Mouse (Mus musculus) hindbrain, embryonic 14.5 days (tissue): Measurements from ENCODE around the gene Nell1. TPM values are rescaled to one million over a fixed set of nuclear protein-coding genes. Genes with fewer than 3 reads are reported as not detected.

ENCODE experiments used
- ATAC-seq: fragments of 200-750 bp; cut with Nextera tagmentation; 2 replicates; pipeline ENCODE4 v1.8.0; 2017; ENCODE audit warnings: moderate number of reproducible peaks, mild to moderate bottlenecking, moderate TSS enrichment, moderate library complexity; ENCODE audit not compliant: low FRiP score
- DNase-seq: peaks from one replicate; pipeline ENCODE4 v3.0.0-alpha.2; 2015; ENCODE audit warnings: low spot score
- H3K27ac ChIP-seq: fragments of 300-500 bp; sonication (generic); 2 replicates; pipeline ENCODE4 v1.5.1; 2014; ENCODE audit warnings: mild to moderate bottlenecking, moderate library complexity
- H3K27me3 ChIP-seq: fragments of 300-500 bp; sonication (generic); 2 replicates; pipeline ENCODE4 v1.6.1; 2014; ENCODE audit warnings: mild to moderate bottlenecking, low read length, mixed read lengths; ENCODE audit not compliant: control insufficient read depth, insufficient read depth
- H3K36me3 ChIP-seq: fragments of 300-500 bp; sonication (generic); replicated peaks from 2 replicates; pipeline ENCODE4 v1.6.1; 2014; ENCODE audit not compliant: control insufficient read depth, insufficient read depth
- H3K4me1 ChIP-seq: fragments of 300-500 bp; sonication (generic); replicated peaks from 2 replicates; pipeline ENCODE4 v1.6.1; 2014; ENCODE audit warnings: antibody characterized with exemption, low read length, mixed read lengths; ENCODE audit not compliant: control insufficient read depth, insufficient read depth
- H3K4me2 ChIP-seq: fragments of 300-500 bp; sonication (generic); replicated peaks from 2 replicates; pipeline ENCODE4 v1.6.1; 2014; ENCODE audit warnings: mild to moderate bottlenecking, moderate library complexity
- H3K4me3 ChIP-seq: fragments of 300-500 bp; sonication (generic); replicated peaks from 2 replicates; pipeline ENCODE4 v1.5.1; 2014; ENCODE audit warnings: mild to moderate bottlenecking, low read length
- H3K9ac ChIP-seq: fragments of 300-500 bp; sonication (generic); 2 replicates; pipeline ENCODE4 v1.6.1; 2014
- H3K9me3 ChIP-seq: fragments of 300-500 bp; sonication (generic); 2 replicates; pipeline ENCODE4 v1.6.1; 2016; ENCODE audit warnings: low read length; ENCODE audit not compliant: control insufficient read depth
- WGBS: fragments of 180-500 bp; shearing (Covaris S2); extraction: QIAGEN DNeasy Blood & Tissue Kit; methylation state at CpG from one replicate; pipeline ENCODE4 v1.1.7; 2014; 5-methylcytosine and 5-hydroxymethylcytosine counted together
- polyA plus RNA-seq: library from polyadenylated mRNA; unstranded; fragments of >200 nt; fragmentation: Nextera tagmentation; extraction: Ambion mirVana; gene quantifications from 2 replicates; pipeline ENCODE4 v1.2.1, GENCODE M21; 2014

Nell1 gene
- polyA plus RNA-seq, 1 experiment from 2014 or later: 36.0 TPM

DNA sequence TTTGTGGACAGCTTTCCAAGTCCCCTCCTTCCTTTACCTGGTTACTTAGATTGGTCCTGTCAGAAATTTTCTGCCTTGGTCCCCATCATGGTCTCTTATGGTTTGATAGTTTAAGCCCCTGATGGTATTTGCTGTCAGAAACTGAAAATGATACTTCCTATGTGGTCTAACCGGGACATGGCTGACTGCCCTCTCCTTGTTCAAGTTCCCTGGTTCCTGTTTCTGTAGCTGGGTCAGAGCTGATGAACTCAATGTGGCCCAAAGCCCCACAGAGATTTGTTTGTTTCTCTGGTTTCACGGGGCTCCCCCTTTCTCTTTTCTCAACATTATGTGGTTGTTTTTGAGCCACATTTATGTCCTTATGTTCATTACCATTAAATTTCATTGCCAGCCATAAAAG lies 30.6 kb downstream of the Nell1 start:
- Histone ChIP-seq H3K4me3 (no peak overlapping the region), H3K27me3 (no peaks in the 10 kb centered on the region), H3K4me1 (no peaks in the 10 kb centered on the region), H3K9me3 (0 out of 2 replicates have a peak, but pooled peaks cover 2% of the 10 kb centered on the region), H3K36me3 (no peaks in the 10 kb centered on the region), H3K27ac (no peak overlapping the region), H3K9ac (no peak overlapping the region), H3K4me2 (no peak overlapping the region)
- ATAC-seq: no peak
- DNase-seq: no peak
- WGBS: 81% methylated on average over 2 of the region's 2 CpGs

DNA sequence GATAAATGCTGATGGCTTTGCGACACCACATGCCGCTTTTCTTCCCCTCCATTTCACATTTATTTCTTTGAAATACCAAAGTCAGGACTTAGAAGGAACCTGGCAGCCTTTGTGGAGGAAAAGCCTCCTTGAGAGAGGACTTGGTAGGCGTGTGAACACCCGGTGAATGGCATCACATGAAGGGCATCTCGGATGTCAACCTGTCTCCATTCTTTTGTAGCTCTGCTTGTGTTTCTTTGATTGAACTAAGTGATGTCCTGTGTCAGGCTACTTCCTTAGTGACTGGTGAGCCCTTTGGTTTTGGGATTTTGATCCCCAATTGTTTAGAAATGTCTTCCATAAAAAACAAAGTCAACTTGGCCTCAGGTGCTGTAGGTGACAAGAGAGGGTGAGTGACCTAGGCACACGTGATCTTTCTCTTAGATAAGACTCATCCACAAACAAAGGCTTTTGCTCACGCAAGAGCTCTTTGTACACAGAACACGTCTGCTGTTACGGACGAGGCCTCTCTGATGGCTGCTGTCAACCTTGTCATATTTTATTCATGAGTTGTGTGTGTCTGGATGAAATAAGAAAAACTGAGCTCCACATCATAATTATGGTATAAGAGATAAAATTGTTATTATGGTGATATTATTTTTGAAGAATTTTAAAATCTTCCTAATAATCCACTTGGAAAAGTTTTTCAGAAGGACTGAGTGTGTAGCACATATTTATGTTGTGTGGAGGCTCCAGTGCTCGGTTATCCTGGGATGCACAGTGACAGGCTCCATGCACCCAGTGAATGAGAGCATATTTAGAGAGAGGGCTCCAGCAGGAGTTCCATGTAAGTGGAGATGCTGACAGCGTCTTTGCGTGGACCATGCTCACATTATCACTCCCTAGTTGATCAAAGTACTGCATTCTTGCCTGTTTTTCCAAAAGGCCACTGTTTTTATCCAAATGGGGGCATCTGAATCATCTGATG lies 60.8 kb downstream of the Nell1 start:
- Histone ChIP-seq H3K4me2 (no peak overlapping the region), H3K9me3 (no peaks in the 10 kb centered on the region), H3K9ac (no peak overlapping the region), H3K4me1 (no peaks in the 10 kb centered on the region), H3K27ac (no peak overlapping the region), H3K27me3 (no peaks in the 10 kb centered on the region), H3K36me3 (no peaks in the 10 kb centered on the region), H3K4me3 (no peak overlapping the region)
- WGBS: 58% methylated on average over 13 of the region's 13 CpGs
- DNase-seq (no peak), ATAC-seq (no peak)

DNA sequence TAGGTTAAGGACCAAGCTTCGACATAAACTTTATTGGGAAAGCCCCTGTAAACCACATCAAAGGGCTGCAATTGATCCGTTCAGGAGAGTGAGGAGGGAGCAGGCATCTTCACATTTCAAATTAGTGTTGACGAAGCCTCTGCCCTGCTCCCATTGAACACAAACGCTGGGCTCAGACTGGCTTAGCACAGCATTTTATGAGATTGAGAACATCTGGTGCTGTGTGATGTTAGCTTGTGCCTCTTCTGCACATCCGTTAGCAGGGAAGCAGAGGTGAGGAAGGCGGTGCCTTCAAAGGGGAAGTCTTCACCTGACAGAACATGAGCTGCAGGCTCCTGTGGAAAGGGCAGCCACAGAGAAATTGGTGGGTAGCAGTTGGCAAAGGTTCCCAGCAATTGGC lies 66.4 kb downstream of the Nell1 start:
- no peak for ATAC-seq
- Histone ChIP-seq H3K27ac (no peak overlapping the region), H3K4me1 (no peaks in the 10 kb centered on the region), H3K36me3 (no peaks in the 10 kb centered on the region), H3K4me2 (no peak overlapping the region), H3K9me3 (no peaks in the 10 kb centered on the region), H3K9ac (no peak overlapping the region), H3K4me3 (no peak overlapping the region), H3K27me3 (no peaks in the 10 kb centered on the region)
- WGBS: 66% methylated on average over 6 of the region's 6 CpGs
- DNase-seq: no peak

DNA sequence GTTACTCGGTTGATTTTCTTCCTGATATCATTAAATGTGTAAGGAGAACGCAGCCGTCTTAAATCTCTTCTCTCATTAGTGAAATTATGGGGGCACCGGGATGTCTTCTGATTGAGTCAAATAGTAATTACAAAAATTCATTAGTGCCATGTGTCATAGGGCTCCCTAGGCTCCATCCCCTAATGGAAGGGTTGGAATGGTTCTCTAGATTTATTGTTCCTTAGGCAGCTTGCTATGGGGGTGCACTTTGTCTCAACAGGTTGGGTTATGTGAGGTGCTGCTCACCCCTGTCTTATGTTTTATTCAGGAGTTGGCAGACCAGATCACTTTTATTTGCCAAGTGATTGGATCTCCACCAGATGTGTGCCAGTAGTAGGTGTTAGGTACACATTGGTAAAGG lies 75.5 kb downstream of the Nell1 start:
- no peak overlapping the region for H3K4me2 ChIP-seq
- H3K4me1 ChIP-seq: no peaks in the 10 kb centered on the region
- H3K27ac ChIP-seq: no peak overlapping the region
- no peaks in the 10 kb centered on the region for H3K27me3 ChIP-seq
- ATAC-seq: peak; percentile 62; the same call in 1 of the 2 replicates
- no peak for DNase-seq
- no peak overlapping the region for H3K4me3 ChIP-seq
- no peaks in the 10 kb centered on the region for H3K36me3 ChIP-seq
- no peak overlapping the region for H3K9ac ChIP-seq
- 74% methylated on average over 4 of the region's 4 CpGs for WGBS
- no peaks in the 10 kb centered on the region for H3K9me3 ChIP-seq

DNA sequence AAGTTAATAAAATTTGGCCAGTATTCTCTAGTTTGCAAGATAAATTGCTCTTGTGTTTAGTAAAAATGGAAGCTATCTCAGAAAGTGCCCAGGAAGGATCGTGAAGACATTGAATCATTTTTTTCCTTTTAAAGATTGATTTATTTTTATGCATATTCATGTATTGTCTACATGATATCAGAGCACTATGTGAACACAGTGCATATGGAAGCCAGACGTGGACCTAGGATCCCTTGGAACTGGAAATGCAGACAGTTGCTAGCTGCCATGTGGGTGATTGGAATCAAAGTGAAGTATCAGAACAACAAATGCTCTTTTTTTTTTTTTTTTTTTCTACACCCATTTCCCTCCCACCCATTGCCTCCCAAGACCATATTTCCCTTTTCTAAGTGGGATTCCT lies 79.0 kb downstream of the Nell1 start:
- Histone ChIP-seq H3K36me3 (no peaks in the 10 kb centered on the region), H3K27ac (no peak overlapping the region), H3K27me3 (no peaks in the 10 kb centered on the region), H3K4me1 (no peaks in the 10 kb centered on the region), H3K9me3 (no peaks in the 10 kb centered on the region), H3K4me2 (no peak overlapping the region), H3K4me3 (no peak overlapping the region), H3K9ac (no peak overlapping the region)
- ATAC-seq (no peak), DNase-seq (no peak)
- WGBS: 93% methylated on average over 2 of the region's 2 CpGs

DNA sequence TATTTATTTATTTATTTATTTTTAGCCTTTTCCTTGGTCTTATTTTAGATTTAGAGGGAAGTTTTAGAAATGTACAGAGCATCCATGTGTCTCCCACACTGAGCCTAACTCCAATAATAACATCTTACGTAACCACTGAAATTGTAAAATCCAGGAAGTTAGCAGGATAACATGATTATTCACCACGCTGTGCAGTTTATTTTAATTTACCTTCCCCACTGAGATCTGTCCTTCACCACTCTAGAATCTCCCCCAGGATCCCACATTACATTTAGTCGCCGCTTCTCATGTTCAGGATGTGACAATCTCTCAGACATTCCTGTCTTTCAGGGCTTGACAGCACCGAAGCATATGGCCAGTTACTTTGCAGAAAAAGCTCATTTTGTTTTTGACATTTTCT lies 119.8 kb downstream of the Nell1 start:
- H3K9me3 ChIP-seq: no peaks in the 10 kb centered on the region
- 74% methylated on average over 5 of the region's 5 CpGs for whole genome bisulfite sequencing
- H3K4me2 ChIP-seq: no peak overlapping the region
- no peak overlapping the region for H3K4me3 ChIP-seq
- H3K36me3 ChIP-seq: no peaks in the 10 kb centered on the region
- no peak overlapping the region for H3K27ac ChIP-seq
- no peaks in the 10 kb centered on the region for H3K4me1 ChIP-seq
- ATAC-seq (no peak), DNase-seq (no peak)
- H3K9ac ChIP-seq: no peak overlapping the region
- H3K27me3 ChIP-seq: no peaks in the 10 kb centered on the region

DNA sequence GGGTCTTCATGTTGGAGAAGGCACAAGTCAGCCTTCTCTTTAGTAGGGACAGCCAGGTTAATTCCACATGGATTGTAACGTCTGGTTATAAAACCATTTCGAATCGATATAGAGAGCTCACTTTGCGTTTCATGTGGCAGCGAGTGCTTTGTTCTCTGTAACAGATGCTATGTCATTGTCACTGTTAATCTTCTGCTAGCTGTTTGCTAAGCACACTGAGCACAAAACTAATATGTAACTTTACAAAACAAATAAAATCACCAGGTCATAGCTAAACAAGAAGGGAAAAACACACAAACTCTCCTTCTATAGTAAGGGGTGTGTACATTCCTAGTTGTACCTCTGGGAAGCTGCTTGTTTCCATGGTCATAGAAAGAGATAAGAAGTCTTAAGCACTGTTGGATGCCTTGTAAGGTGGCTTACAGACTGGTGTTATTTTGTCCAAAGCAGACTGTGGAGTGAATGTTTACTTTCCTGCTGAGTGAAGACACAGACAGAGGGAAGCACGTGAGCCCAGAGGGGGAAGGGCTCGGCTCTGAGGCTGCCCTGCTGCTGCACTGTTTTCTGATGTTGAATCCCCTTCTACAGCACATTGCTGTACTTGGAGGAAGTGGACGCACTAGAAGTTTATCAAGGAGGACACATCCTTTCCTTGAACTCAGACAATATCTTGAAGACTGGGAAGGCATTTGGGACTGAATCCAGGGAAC lies 131.1 kb downstream of the Nell1 start:
- Histone ChIP-seq H3K36me3 (no peaks in the 10 kb centered on the region), H3K9ac (no peak overlapping the region), H3K9me3 (no peaks in the 10 kb centered on the region), H3K4me2 (no peak overlapping the region), H3K4me1 (0 out of 2 replicates have a peak, but pooled peaks cover 5% of the 10 kb centered on the region), H3K27me3 (no peaks in the 10 kb centered on the region), H3K27ac (no peak overlapping the region), H3K4me3 (no peak overlapping the region)
- 41% methylated on average over 8 of the region's 8 CpGs for WGBS
- DNase-seq: no peak
- no peak for ATAC-seq

DNA sequence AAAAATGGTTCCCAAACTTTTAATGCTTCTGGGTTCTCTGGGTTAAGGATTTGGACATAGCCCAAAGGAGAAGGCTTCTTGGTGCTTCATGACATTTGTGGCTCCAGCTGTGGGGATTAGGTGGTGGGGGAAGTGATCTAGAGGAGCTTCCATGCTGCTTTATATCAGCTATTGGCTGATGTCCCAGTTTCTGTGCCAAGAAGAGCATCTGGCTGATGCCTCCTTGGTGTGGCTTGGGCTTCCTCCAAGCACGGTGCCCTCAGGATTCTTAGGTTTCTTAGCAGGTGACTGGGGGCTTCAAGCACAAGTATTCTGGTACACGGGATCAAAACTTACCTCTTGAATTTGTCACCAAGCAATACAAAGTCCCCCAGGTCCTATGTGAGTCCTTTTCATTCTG lies 132.6 kb downstream of the Nell1 start:
- peak; percentile 31 for DNase-seq
- Histone ChIP-seq H3K9me3 (no peaks in the 10 kb centered on the region), H3K36me3 (no peaks in the 10 kb centered on the region), H3K27me3 (no peaks in the 10 kb centered on the region), H3K4me1 (0 out of 2 replicates have a peak, but pooled peaks cover 5% of the 10 kb centered on the region), H3K4me3 (no peak overlapping the region), H3K9ac (no peak overlapping the region), H3K27ac (no peak overlapping the region), H3K4me2 (no peak overlapping the region)
- 77% methylated on average over 2 of the region's 2 CpGs for WGBS
- no peak for ATAC-seq

DNA sequence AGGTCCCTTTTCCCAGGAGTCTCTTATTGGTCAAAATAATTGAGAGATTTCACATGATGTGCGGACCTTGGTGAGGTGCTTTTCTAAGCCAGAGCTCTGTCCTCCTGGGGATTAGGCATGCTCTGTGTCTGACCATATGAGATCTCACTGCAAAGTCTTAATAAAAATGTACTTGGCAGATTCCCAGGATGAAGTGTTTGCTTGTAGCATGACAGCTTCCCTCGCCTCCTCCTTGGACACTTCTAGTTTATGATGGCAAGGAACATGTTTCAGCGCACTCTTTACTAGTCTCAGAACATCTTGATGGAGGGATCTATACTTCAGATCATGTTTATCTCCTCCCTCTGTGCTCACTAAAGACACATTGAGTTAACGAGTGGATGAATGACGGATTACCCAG lies 143.7 kb downstream of the Nell1 start:
- H3K9ac ChIP-seq: no peak overlapping the region
- no peak overlapping the region for H3K27ac ChIP-seq
- 91% methylated on average over 5 of the region's 5 CpGs for WGBS

More for the DNA sequence above, 143.7 kb downstream of the Nell1 start:
- H3K4me2 ChIP-seq: no peak overlapping the region
- H3K4me1 ChIP-seq: no peaks in the 10 kb centered on the region
- no peaks in the 10 kb centered on the region for H3K27me3 ChIP-seq
- H3K4me3 ChIP-seq: no peak overlapping the region
- H3K36me3 ChIP-seq: no peaks in the 10 kb centered on the region
- ATAC-seq (no peak), DNase-seq (no peak)
- no peaks in the 10 kb centered on the region for H3K9me3 ChIP-seq
